Mouse (Mus musculus): Measurements from ENCODE around the gene Samhd1.

Samhd1 gene

DNA sequence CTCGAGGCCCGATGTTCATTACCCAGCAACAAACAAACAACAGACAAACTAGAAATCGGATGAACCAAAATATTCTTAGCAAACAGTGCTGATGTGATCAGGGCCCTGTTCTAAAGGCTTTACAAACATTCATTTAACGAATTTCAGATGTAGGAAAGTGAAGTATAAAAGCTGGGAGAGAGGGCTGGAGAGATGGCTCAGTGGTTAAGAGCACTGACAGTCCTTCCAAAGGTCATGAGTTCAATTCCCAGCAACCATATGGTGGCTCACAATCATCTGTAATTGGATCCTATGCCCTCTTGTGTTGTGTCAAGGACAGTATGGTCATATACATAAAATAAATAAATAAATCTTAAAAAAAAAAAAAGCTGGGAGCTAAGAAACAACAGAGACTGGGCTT is 1.1 kb upstream of the Samhd1 start:
- no peak for DNase-seq (ENCODE audit: low read depth)

DNA sequence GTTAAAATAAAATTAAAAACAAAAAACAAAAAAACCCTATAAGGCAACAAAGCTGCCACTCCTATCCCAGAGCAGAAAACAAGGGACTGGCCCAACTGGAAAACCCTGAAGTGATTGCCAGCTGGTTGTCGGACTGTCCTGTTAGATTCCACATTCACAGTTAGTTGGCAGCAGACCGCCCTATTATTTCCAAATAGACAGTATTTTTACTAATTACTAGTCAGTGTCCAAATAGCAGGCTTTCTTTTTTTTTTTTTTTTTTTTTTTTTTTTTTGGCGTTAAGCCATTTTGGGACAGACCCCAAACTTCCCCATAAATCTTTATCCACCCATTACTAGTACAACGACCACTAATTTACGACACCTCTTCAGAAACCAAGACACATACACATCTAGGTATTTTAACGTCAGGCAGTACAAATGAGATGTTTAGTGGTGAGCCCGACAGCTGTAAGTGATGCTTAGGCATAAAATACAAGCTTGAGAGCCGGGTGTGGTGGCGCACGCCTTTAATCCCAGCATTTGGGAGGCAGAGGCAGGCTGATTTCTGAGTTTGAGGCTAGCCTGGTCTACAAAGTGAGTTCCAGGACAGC is 560 bp upstream of the Samhd1 start:
- no peak for DNase-seq (ENCODE audit: low read depth)

DNA sequence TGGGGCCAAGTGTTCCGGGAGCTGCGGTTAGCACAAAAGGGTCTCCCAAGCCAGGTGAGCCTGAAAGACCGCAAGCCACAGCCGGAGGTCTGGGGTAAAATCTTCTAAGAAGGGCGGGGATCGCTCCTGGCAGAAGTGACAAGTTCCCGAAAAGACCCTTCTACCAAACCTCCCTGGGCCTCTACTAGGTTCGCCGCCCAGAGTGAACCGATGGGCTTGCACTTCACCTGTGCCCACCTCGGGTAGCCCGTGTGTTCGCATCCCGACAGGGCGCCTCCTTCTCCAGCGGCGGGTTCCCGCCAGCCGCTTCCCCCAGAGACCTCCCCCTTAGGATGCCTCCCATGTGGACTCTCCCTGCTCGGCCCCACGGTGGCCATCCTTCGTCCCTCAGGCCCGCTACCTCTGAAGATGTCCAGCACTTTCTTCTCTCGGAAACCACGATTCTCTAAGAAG is 560 bp downstream of the Samhd1 start:
- DNase-seq (ENCODE audit: low read depth): no peak

DNA sequence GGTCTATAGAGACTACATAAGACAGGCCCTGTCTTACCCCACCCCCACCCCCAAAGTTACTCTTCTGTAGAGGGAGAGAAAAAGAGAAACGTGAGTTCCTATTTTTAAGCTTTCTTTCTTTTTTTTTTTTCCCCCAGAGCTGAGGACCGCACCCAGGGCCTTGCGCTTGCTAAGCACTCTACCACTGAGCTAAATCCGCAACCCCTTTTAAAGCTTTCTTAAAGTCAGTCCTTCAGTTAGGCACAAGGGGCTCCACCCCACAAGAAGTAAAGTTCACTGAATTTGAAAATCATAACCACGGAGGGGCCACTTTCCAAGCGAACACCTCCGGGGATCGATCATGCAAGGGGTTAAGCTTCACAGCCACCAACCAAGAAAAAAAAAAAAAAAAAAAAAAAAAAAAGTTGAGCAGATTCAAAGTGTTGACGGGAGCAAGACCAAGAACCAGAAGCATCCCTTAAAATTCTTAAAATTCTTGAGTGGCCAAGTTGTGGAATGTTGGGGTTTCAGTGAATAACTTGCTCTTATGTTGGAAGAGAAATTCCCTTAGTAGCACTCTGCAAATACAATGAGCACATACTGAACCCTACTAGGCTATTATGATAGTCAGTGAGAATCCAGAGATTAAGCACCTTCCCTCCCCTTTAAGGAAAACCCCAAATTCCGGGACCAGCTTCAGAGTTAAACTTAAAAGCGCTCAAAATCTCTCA is 1.1 kb downstream of the Samhd1 start:
- DNase-seq (ENCODE audit: low read depth): no peak

DNA sequence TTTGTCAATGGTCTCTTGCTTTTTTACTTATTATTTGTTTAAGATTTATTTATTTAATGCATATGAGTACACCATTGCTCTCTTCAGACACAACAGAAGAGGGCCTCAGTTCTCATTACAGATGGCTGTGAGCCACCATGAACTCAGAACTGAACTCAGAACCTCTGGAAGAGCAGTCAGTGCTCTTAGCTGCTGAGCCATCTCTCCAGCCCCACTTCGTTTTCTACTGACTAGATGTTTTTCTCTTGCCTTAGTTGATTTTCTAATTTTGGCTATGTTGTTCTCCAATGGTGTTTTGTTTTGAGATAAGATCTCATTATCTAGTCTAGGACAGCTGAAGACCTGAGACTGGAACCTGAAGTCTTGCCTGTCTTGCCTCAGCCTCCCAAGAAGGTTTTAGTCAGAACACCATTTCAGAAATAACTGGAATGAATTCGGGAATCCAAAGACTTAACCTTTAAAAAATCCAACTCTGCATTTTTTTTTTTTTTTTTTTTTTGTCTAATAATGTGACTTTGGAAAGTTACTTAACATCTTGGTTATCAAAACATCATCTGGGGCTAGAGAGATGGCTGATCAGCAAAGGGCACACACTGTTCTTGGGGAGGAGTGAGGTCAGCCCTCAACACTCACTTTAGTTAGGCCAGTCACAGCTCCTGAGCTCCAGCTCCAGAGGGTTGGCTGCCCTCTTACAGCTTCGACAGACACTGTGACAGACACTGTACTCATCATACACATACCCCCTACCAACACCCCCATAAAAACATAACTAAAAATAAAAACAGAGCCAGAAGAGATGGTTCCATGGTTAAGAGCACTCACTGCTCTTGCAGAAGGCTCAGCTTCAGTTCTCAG is 2.2 kb downstream of the Samhd1 start:
- DNase-seq (ENCODE audit: low read depth): no peak

DNA sequence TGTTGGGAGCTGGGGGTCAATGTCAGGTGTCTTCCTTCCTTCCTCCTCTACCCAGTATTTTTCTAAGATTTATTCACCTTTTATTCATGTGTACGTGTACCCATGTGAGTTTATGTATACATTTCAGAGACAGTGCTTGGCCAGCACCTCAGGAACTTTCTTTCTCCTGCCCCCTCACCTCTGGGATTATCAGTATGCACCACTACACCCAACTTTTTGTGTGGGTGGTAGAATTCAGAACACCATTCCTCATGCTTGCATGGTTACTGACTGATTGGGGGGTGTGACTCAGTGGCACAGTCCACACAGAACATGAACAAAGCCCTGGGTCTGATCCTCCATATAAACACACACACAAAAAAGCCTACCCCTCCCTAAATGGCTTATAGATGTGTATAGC is 3.0 kb downstream of the Samhd1 start:
- no peak for DNase-seq (ENCODE audit: low read depth)

DNA sequence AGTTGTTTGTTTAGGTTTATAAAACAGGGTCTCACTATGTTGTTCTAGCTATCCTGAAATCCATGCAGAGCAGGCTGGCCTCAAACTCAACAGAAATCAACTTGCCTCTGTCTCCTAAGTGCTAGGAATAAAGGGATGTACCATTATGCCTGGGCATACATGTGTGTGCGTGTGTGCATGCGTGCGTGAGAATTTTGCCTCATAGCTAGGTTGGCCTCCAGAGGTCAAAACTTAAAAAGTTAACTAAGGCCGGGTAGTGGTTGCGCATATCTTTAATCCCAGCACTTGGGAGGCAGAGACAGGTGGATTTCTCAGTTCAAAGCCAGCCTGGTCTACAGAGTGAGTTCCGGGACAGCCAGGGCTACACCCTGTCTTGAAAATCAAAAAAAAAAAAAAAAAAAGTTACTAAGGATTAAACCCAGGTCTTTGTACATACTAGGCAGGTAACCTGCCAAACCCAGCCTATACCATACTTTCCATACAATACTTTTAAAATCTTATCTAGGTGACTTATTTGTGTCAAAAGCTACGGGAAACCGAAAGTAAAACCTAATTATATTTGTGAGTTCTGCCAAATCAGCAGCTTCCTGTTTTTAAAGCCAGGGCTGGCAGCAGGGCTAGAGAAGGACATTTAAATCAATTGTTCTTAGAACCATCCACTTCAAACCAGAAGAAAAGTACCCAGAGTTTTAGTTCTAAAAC is 4.1 kb downstream of the Samhd1 start:
- no peak for DNase-seq (ENCODE audit: low read depth)

DNA sequence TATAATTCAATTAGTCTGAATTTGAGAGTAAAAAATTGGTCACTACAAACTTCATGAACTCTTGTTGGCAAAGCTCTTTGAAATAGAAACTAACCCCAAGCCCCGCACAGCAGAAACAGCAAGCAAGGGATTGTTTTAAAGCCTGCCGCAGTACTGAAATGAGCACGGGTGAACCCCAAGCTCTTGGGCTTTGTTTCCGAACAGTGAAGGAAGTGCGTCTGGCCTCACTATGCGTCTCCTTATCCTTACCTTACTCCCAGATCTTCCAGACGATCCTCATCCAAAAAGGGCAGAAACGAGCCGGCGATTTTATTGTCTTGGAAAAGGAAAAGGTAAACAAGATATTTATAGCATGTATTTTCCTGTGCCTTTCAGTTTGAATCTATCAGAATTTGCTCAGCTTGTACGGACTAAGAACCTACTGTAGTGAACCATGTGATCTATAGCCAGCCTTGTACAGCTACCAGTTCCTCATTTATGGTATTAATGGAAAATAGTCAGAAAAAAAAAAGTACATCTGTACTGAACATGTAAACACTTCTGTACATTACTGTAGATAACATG is 5.4 kb downstream of the Samhd1 start:
- no peak for DNase-seq (ENCODE audit: low read depth)

DNA sequence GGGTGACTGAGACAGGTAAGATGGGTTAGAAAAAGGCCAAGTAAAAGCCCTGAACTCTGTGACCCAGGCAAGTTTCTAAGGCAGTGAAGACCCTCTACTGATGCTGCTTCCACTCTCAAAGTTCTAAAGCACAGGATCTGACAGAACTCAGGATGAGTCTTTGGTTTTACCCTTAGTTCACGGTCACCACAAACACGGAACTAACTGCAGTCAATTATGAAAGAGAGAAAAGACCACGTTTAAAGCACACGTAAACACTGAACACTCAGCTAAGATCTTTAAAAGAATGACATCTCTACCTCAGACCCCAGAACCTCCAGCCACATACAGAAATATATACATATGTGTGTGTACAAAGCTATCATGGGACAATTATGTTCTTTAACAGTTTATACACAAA is 6.0 kb downstream of the Samhd1 start:
- no peak for DNase-seq (ENCODE audit: low read depth)

DNA sequence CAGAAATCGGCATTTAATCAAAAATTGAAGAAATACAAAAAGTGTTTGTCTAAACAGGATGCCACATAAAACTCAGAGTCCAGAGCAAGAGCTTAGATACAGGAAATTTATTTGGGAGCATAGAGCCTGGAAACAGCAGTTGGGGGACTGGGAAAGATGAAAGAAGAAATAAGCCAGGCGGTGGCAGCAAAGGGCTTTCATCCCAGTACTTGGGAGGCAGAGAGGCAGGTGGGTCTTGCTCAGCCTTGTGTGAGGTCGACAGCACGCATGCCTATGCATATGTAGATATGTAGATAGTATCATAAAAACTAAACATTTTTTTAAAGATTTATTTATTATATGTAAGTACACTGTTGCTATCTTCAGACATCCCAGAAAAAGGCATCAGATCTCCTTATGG is 7.0 kb downstream of the Samhd1 start:
- no peak for DNase-seq (ENCODE audit: low read depth)

DNA sequence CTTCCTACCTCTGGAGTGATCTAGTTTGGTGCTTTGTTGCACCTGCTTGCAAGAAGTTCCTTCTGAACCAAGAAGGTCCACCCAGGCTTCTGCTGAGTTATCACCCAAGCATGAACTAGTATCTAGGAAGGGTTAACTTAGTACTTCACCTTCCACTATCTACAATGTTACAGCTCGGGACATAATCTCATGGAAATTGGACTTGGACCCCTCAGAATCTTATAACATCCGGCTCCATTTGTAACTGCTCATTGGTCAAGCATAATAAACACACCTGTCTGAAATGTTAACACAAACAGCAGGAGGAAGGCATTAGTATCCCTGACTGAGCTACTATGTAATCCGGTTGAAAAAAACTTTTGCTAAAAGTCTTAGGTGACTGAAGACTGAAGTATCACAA is 7.7 kb downstream of the Samhd1 start:
- DNase-seq (ENCODE audit: low read depth): no peak

DNA sequence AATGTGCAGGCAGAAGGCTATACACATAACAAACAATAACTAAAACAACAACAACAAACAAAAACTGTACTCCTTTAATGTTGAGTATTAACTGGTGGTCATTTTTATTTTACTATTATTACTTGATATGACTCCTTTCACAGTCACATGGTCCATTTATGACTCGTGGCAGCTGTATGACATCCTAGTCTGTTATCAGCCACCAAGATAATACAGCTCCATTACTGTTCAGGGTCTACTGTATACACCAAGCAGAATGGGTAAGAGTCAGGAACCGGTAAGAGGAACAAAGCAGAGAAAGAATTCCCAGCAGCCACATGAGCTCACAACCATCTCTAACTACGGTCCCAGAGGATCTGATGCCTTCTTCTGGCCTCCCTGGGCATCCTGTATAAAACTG is 9.8 kb downstream of the Samhd1 start:
- DNase-seq (ENCODE audit: low read depth): no peak

DNA sequence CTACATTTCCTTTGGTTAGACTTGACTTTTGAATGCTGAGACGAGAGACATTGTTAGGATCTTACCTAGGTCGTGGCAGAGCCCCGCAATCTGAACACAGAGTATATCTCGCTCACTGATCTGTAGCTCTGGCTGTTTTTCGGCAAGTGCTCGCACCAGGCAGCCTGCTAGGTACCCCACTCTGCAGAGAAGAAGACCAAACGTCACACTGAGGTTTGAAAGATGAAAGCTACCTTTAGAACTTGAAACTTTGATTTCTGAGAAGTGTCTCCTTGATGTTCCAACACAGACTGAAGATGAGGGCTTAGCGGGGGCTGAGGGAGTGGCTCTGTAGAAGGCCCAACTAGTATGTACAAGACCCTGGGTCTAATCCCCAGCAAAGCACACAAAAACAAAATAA is 13.3 kb downstream of the Samhd1 start:
- DNase-seq (ENCODE audit: low read depth): no peak

DNA sequence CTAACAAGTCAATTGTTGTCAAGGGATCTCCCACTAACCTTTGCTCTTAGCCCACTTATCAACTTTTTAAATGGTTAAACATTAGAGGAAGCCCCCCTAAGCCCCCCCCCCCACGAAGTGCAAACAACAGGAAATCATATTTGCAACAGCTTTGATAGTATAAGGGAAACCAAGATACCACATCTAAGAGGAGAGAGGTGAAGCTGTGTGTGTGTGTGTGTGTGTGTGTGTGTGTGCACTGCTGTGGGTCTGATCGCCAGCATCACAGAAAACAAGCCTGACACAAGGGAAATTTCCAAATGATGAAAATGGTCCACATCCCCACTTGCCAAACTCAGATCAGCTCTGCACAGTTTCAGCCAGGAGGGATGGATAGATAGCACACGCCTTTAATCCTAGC is 16.0 kb downstream of the Samhd1 start:
- no peak for DNase-seq (ENCODE audit: low read depth)

DNA sequence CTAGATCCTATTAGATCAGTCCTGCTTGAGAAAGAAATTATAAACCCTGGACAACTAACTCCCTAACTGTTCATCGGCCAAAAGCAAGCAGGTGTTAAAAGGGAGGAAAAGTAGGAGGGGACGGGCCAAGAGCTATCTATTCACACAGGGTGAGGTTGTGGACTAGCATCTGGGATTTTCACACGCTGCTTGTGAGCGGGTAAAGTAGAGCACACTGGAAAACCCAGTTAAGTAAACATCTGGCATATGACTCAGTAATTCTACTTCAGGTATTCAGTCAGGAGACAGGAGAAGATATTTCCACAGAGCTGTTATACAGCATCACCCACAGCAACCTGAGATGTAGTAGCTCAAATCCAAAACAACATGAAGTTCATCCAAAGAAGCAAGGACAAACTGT is 16.5 kb downstream of the Samhd1 start:
- no peak for DNase-seq (ENCODE audit: low read depth)

DNA sequence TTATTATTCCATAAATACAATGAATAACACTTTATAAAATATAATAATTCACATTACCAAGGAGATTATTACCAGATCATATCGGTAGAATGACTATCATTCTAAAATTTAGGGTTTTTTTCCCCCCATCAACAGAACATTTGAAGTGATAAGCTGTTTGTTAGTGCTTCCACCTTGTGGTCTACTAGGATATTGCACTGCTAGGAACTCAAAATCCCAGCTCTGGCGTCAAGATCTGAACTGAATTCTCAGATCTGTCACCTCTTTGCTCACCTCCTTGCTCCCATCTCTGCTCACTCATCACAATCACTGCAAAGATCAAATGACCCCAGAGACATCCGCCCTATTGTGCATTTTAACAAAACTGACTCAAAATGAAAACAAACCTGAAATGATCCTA is 18.1 kb downstream of the Samhd1 start:
- DNase-seq (ENCODE audit: low read depth): no peak

DNA sequence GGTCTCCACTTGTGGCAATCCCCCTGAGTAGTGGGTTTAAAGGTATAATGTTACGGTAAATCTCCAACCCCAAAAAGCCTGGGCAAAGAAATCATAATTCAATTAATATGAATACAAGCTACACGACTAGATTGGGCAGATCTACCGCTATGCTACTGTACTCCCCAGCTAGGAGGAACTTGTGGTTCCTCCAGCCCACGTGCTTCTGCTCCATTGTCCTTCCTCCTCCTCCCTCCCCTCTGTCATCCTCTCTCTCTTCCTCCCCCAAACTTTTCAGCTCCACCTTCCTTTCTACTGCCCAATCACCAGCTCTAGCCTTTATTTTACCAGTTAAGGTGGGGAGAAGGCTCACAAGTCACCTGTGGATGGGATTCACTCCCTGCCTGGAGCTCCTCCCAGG is 26.8 kb downstream of the Samhd1 start:
- DNase-seq (ENCODE audit: low read depth): no peak

DNA sequence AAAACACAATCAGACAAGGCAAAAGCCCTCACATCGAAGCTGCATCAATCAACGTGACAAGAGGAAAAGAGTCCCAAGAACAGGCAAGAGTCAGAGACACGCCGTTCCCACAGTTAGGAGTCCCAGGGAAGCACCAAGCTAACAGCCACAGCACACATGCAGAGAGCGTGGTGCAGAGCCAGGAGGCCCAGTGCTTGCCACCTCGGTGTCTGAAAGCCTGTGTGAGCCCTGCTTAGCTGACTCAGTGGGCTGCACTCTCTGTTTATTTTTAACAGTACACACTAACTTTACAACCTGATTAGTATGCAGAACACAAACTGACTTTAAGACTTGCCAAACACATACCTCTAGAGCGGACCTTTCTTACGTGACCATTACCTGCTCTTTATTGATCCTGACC is 30.6 kb downstream of the Samhd1 start:
- DNase-seq (ENCODE audit: low read depth): no peak

DNA sequence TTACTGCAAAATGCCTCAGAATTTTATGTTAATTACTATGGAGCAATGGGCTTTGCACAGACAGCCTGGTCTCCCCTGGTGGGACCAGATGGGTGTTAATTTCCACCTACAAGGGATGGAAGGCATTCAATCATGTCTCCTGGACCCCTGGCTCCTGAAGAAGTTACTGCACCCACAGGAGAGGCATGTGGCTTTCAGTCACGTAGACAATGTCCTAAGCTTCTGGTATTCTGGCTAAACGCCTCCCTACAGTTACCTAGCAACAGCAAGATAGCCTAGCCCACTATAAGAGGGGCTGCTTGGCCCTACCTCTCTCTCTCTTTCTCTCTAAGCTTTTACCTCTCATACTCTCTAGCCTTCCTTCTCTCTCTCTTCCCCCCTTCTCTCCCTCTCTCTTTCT is 32.8 kb downstream of the Samhd1 start:
- no peak for DNase-seq (ENCODE audit: low read depth)

DNA sequence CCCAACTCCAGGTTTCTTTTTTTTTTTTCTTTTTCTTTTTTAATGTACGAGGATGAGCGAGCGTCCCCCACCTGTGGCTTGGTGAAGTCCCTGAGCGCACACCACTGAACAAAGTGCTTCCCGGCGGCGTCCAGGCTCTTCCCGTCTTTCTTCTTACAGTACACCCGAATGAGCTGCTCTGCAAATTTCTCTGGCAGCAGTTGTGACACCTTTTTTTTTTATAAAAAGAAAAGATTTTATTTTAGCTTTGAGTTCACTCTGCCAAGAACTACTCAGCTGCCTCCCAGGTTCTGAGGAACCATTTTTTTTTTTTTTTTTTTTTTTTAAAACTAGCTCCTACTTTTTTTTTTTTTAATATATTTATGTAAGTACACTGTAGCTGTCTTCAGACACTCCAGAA is 33.4 kb downstream of the Samhd1 start:
- DNase-seq (ENCODE audit: low read depth): no peak

DNA sequence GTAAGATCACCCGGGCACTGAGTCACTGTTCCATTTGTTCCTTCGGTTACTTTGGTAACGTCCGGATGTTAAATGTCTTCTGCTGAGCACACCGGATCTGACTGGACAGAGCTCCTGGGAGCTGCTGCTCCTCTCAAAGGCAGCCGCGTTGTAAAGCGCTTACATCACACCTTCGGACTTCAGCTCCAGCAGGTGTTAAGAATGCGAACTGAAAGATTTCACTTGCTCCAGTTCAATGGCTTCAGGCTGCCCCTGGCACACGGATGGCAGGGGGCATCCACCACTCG is 34.8 kb downstream of the Samhd1 start:
- DNase-seq (ENCODE audit: low read depth): no peak

DNA sequence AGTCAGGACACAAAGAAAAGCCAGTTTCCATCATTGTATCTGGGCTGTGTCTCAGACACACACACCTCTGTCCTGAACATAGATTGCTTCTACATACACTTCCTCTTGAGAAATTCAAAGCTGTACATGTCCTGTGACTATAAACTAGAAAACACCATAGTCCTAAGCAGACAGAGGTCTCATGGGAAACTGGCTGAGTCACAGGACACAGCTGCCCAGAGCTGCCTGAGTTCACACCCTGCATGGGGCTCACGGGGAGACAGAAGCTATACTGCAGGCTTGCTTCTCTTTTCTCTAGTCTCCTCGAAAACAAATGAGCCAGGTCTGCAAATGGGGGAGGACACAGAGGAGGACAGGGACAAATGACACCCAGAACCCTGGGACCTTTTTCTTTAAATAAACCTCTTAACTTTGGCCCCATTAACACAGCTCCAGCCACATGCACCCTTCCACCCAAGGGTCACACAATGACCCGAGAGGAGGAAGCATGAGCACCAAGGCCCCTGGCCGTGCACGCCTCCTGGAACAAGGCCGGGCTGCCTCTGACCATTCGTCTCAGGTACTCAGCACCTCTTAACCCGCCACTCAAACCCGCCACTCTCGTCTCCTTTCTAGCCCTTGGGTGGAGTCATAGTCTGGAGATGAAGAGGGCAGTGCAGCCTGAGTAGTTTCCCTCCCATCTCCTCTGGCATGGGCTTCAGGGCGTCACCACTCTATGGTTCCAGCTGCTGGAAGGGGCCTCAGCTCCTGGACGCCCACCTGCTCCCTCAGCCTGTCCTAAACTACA is 35.3 kb downstream of the Samhd1 start:
- no peak for DNase-seq (ENCODE audit: low read depth)
